Comparison of ENCODE assay signal across 18 mouse cellular contexts in genomic region chr16:31355882-31356281, GRCm38 (mm10). TPM values are rescaled to one million over a fixed set of nuclear protein-coding genes. Genes with fewer than 3 reads are reported as not detected.
"Had no signal": no experiment of that assay in that cellular context is flagged by ENCODE, and none has a peak within 500 bp of the region (broad histone marks: within the 10 kb centered on the region; RNA-seq: fewer than 3 reads in every experiment).

No protein-coding gene starts in this region.

- H3K4me3 ChIP-seq: liver, embryonic 13.5 days had no signal

- DNase-seq: kidney, adult 18-20 months; kidney, adult 9 months; kidney, postnatal 14 days; kidney, postnatal 4 days; liver, embryonic 13.5 days; lung, adult 2 months; lung, postnatal 14 days; lung, postnatal 4 days; midbrain, embryonic 14.5 days; right cerebral cortex, postnatal 14 days; right cerebral cortex, postnatal 4 days; spleen, adult 18-20 months; thymus, adult 2 months; thymus, postnatal 14 days; thymus, postnatal 4 days had no signal

- H3K27me3 ChIP-seq: liver, embryonic 13.5 days had no signal

- H3K27ac ChIP-seq: liver, embryonic 13.5 days had no signal

- H3K4me2 ChIP-seq: liver, embryonic 13.5 days; midbrain, embryonic 11.5 days had no signal

- H3K9ac ChIP-seq: liver, embryonic 13.5 days had no signal

- H3K9me3 ChIP-seq: liver, embryonic 13.5 days had no signal

- H3K36me3 ChIP-seq: liver, embryonic 13.5 days had no signal

RNA-seq across cellular contexts. Expression of gene Apod, which starts 41.3 kb away (rescaled TPM):
- polyA plus RNA-seq: liver, adult 2 months; liver, embryonic 16.5 days had no signal
